Mouse (Mus musculus) liver, embryonic 16.5 days (tissue): Measurements from ENCODE around the gene Gp9. TPM values are rescaled to one million over a fixed set of nuclear protein-coding genes. Genes with fewer than 3 reads are reported as not detected.

Experiments
- ATAC-seq: fragments of 200-750 bp; cut with Nextera tagmentation; 2 replicates; pipeline ENCODE4 v1.8.0; 2017; ENCODE audit warnings: low read depth, mild to moderate bottlenecking, moderate number of reproducible peaks, moderate library complexity
- H3K27ac ChIP-seq: fragments of 300-500 bp; sonication (generic); 2 replicates; pipeline ENCODE4 v1.5.1; 2014; ENCODE audit warnings: mild to moderate bottlenecking, low read length
- H3K27me3 ChIP-seq: fragments of 300-500 bp; sonication (generic); 2 replicates; pipeline ENCODE4 v1.6.1; 2014; ENCODE audit warnings: low read depth, low read length, mixed read lengths; ENCODE audit not compliant: control insufficient read depth, insufficient read depth
- H3K36me3 ChIP-seq: fragments of 300-500 bp; sonication (generic); 2 replicates; pipeline ENCODE4 v1.6.1; 2014; ENCODE audit warnings: mild to moderate bottlenecking; ENCODE audit not compliant: control insufficient read depth, insufficient read depth
- H3K4me1 ChIP-seq: fragments of 300-500 bp; sonication (generic); 2 replicates; pipeline ENCODE4 v1.6.1; 2014; ENCODE audit warnings: low read depth, low read length, mixed read lengths; ENCODE audit not compliant: control insufficient read depth
- H3K4me2 ChIP-seq: fragments of 300-500 bp; sonication (generic); 2 replicates; pipeline ENCODE4 v1.6.1; 2014; ENCODE audit warnings: low read depth, low read length, mixed read lengths
- H3K4me3 ChIP-seq: fragments of 300-500 bp; sonication (generic); 2 replicates; pipeline ENCODE4 v1.5.1; 2014; ENCODE audit warnings: low read depth, mild to moderate bottlenecking, low read length
- H3K9ac ChIP-seq: fragments of 300-500 bp; sonication (generic); 2 replicates; pipeline ENCODE4 v1.6.1; 2014; ENCODE audit warnings: low read depth, low read length
- H3K9me3 ChIP-seq: fragments of 300-500 bp; sonication (generic); replicated peaks from 2 replicates; pipeline ENCODE4 v1.6.1; 2016; ENCODE audit warnings: low read length; ENCODE audit not compliant: control insufficient read depth
- WGBS: fragments of 180-500 bp; shearing (Covaris S2); extraction: QIAGEN DNeasy Blood & Tissue Kit; methylation state at CpG from one replicate; pipeline ENCODE4 v1.1.7; 2014; ENCODE audit not compliant: insufficient replicate concordance; 5-methylcytosine and 5-hydroxymethylcytosine counted together
- polyA plus RNA-seq: library from polyadenylated mRNA; unstranded; fragments of >200 nt; fragmentation: Nextera tagmentation; extraction: Ambion mirVana; gene quantifications from 2 replicates; pipeline ENCODE4 v1.2.1, GENCODE M21; 2015

Gp9 gene
- polyA plus RNA-seq, 1 experiment from 2014 or later, result 26.2 TPM

- peak overlapping the region; percentile 99 for H3K27ac ChIP-seq
- peak overlapping the region; percentile 85 for H3K4me3 ChIP-seq
- ATAC-seq, result no peak
- peaks cover 6% of the 10 kb centered on the region; the same call in 1 of the 2 replicates for H3K36me3 ChIP-seq
- peak overlapping the region; percentile 79 for H3K4me2 ChIP-seq
- H3K9ac ChIP-seq, result peak overlapping the region; percentile 98
- H3K9me3 ChIP-seq, result no peaks in the 10 kb centered on the region
- peaks cover 54% of the 10 kb centered on the region for H3K4me1 ChIP-seq
- 40% methylated on average over 2 of the region's 2 CpGs for WGBS
- no peaks in the 10 kb centered on the region for H3K27me3 ChIP-seq
Measured at GRCm38 (mm10) chr6:87809144-87809543, 31.3 kb downstream of the Gp9 start.

GRCm38 (mm10) chr6:87809651-87810161 is 31.8 kb downstream of the Gp9 start:
- peak; percentile 24 for ATAC-seq
- Histone ChIP-seq H3K9me3 (no peaks in the 10 kb centered on the region), H3K9ac (peak overlapping the region; percentile 98), H3K36me3 (peaks cover under 1% of the 10 kb centered on the region; the same call in 1 of the 2 replicates), H3K4me1 (peaks cover 54% of the 10 kb centered on the region), H3K27ac (peak overlapping the region; percentile 99), H3K27me3 (no peaks in the 10 kb centered on the region), H3K4me2 (peak overlapping the region; percentile 79), H3K4me3 (peak overlapping the region; percentile 85)
- WGBS, result 22% methylated on average over 6 of the region's 6 CpGs

- Histone ChIP-seq H3K4me2 (peak overlapping the region; percentile 79), H3K27me3 (no peaks in the 10 kb centered on the region), H3K9me3 (no peaks in the 10 kb centered on the region), H3K4me3 (peak overlapping the region; percentile 85), H3K9ac (peak overlapping the region; percentile 98), H3K4me1 (peaks cover 54% of the 10 kb centered on the region), H3K27ac (peak overlapping the region; percentile 99), H3K36me3 (no peaks in the 10 kb centered on the region)
- 17% methylated on average over 6 of the region's 6 CpGs for WGBS
- ATAC-seq, result no peak
Measured at GRCm38 (mm10) chr6:87810311-87810710, 32.4 kb downstream of the Gp9 start.

GRCm38 (mm10) chr6:87810713-87811669 is 33.1 kb downstream of the Gp9 start:
- H3K9me3 ChIP-seq, result no peaks in the 10 kb centered on the region
- no peaks in the 10 kb centered on the region for H3K36me3 ChIP-seq
- peak overlapping the region; percentile 85 for H3K4me3 ChIP-seq
- H3K27me3 ChIP-seq, result no peaks in the 10 kb centered on the region
- peak overlapping the region; percentile 98 for H3K9ac ChIP-seq
- ATAC-seq, result peak; percentile 1; the same call in 1 of the 2 replicates
- H3K4me2 ChIP-seq, result peak overlapping the region; percentile 79
- under 1% methylated on average over 77 of the region's 77 CpGs for WGBS
- peak overlapping the region; percentile 99 for H3K27ac ChIP-seq
- H3K4me1 ChIP-seq, result peaks cover 47% of the 10 kb centered on the region

DNA sequence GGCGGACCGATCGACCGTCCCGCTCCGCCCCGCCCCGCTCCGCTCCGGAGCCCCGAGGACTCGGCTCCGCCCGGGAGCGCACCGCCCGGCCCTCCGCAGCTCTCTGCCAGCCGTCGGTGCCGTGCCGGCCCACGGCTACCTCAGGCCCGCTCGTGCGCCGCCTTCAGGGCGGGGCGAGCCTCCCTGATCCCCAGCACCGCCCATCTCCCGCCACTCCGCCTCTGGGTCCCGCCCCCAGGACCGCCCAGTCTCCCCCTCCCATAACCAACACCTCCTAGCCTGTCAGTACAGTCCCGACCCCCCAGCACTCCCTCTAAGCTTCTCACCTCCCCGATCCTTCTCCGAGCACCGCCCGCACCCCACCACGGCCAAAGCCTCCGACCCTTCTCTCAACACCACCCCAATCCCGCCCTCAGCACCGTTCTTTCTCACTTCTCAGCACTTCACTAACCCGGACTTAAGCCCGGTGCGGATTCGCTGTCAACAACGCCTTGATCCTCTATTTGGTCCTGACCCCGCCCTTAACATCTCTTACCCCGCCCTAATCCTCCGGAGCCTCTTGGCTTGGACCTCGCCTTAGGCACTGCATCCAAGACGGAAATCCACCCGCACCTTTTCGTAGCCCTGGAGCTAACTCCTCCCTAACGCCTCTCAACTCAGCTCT is 33.9 kb downstream of the Gp9 start, which contains the start of gene Rab43:
Rab43 (minus strand) TSS at position 490 of the 664 bp plus-strand sequence.
- H3K27me3 ChIP-seq, result no peaks in the 10 kb centered on the region
- no peaks in the 10 kb centered on the region for H3K36me3 ChIP-seq
- H3K4me3 ChIP-seq, result peak within 1 kb of the TSS; percentile 85
- peak within 1 kb of the TSS; percentile 98 for H3K9ac ChIP-seq
- peak within 1 kb of the TSS; percentile 90 for H3K4me2 ChIP-seq
- peaks cover 41% of the 10 kb centered on the region for H3K4me1 ChIP-seq
- peak within 1 kb of the TSS; percentile 99 for H3K27ac ChIP-seq
- under 1% methylated on average over 56 of the region's 56 CpGs for WGBS
- ATAC-seq, result peak; percentile 90
- no peaks in the 10 kb centered on the region for H3K9me3 ChIP-seq

- H3K9ac ChIP-seq, result peak overlapping the region; percentile 80
- ATAC-seq, result no peak
- peak overlapping the region; percentile 99 for H3K27ac ChIP-seq
- WGBS, result 94% methylated on average over 1 of the region's 1 CpGs
- peaks cover 33% of the 10 kb centered on the region for H3K4me1 ChIP-seq
- H3K27me3 ChIP-seq, result no peaks in the 10 kb centered on the region
- no peaks in the 10 kb centered on the region for H3K9me3 ChIP-seq
- H3K4me3 ChIP-seq, result peak overlapping the region; percentile 85
- H3K4me2 ChIP-seq, result peak overlapping the region; percentile 90
- H3K36me3 ChIP-seq, result peaks cover 3% of the 10 kb centered on the region; the same call in 1 of the 2 replicates
Measured at GRCm38 (mm10) chr6:87812656-87813055, 34.8 kb downstream of the Gp9 start.

DNA sequence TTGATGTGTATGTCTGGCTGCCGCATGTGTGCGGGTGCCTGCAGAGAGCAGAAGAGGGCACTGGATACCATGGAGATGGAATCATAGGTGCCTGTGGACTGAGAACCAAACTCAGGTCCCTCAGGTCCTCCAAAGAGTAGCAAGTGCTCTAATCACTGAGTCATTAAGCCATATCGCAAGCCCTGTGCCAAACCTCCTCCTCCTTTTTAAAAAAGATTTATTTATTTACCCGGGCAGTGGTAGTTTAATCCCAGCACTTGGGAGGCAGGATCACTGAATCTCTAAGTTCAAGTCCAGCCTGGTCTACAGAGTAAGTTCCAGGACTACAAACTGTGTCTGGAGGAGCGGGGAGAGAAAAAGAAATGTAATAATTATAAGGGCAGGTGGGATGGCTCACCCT is 36.6 kb downstream of the Gp9 start:
- no peak overlapping the region for H3K27ac ChIP-seq
- H3K9ac ChIP-seq, result no peak overlapping the region
- H3K4me2 ChIP-seq, result no peak overlapping the region
- 84% methylated on average over 5 of the region's 5 CpGs for WGBS
- no peak for ATAC-seq
- H3K4me1 ChIP-seq, result peaks cover 17% of the 10 kb centered on the region
- H3K9me3 ChIP-seq, result no peaks in the 10 kb centered on the region
- peaks cover 13% of the 10 kb centered on the region for H3K36me3 ChIP-seq
- no peaks in the 10 kb centered on the region for H3K27me3 ChIP-seq
- H3K4me3 ChIP-seq, result no peak overlapping the region

GRCm38 (mm10) chr6:87820366-87820765 is 42.5 kb downstream of the Gp9 start:
- Histone ChIP-seq H3K4me3 (no peak overlapping the region), H3K4me1 (no peaks in the 10 kb centered on the region), H3K4me2 (no peak overlapping the region), H3K27ac (no peak overlapping the region), H3K27me3 (no peaks in the 10 kb centered on the region), H3K9me3 (no peaks in the 10 kb centered on the region), H3K36me3 (peaks cover 51% of the 10 kb centered on the region), H3K9ac (no peak overlapping the region)
- WGBS, result 86% methylated on average over 2 of the region's 2 CpGs
- ATAC-seq, result no peak
